Mouse (Mus musculus) gastrocnemius, postnatal 25 days (tissue): ENCODE data around the gene Tmeff1. TPM values are rescaled to one million over a fixed set of nuclear protein-coding genes. Genes with fewer than 3 reads are reported as not detected.

Experiments used
- DNase-seq: peaks from one replicate; pipeline ENCODE4 v3.0.0; 2022
- total RNA-seq, 2 experiments: library from RNA; stranded (reverse); gene quantifications; 1 replicate in 1 of 2; 2 replicates in 1 of 2; pipeline ENCODE4 v1.2.3; 2021

The Tmeff1 gene
- total RNA-seq, 2 experiments from 2014 or later, result 0.20 to 2.3 TPM

DNA sequence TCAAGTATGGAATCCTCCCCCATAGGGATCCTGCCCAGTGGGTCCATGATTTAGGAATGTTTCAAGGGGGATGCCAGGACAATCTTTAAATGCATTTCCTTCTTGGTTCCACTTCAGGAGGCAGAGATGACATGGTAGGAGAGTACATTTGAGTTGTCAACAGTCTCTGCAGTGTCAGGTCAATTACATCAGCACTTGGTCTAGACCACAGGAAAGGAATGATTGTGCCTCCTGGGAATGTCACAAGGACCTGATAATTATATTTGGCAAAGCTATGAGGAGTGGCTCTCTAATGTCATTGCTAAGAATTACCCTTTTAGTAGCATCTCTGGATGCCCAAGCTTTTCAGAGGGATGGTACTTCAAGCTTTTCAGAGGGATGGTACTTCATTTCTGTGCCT is 20.0 kb upstream of the Tmeff1 start:
- no peak for DNase-seq

DNA sequence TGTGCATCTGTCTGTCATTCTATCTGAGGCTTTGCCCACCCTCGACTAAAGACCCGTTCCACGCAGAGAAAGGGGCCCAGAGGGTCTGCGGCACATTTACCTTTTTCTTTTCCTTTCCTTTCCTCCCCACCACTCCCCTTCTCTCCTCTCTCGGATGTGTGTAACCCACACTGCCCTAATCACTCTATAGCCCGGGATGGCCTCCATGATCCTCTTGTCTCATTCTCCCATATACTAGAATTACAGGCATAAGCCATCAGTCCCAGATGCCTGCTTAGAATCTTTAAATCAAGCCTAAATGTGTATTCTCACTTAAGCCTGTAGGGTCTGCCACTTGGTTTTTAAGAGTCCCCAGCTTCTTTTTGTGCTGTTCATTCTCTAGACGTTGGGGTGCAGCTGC is 8.6 kb upstream of the Tmeff1 start:
- no peak for DNase-seq

DNA sequence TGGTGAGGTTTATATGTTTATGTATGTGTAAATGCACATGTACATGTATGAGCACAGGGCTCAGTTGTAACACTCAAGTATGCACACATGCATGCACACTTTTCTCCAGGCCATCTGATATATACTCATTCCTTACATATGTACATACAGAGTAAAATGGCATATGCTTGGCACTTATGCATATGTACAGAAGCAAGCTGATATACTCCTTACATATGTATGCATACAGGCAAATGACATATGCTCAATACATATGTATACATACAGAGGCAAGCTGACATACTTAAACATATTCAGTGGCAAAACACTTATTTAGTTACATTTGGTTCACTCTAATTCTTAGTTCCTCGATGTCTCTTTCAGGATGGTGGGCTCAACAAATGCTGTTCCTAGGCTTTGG is 7.1 kb upstream of the Tmeff1 start:
- DNase-seq, result no peak

- no peak for DNase-seq
Observed at GRCm38 (mm10) chr4:48578399-48578798, 6.6 kb upstream of the Tmeff1 start.

DNA sequence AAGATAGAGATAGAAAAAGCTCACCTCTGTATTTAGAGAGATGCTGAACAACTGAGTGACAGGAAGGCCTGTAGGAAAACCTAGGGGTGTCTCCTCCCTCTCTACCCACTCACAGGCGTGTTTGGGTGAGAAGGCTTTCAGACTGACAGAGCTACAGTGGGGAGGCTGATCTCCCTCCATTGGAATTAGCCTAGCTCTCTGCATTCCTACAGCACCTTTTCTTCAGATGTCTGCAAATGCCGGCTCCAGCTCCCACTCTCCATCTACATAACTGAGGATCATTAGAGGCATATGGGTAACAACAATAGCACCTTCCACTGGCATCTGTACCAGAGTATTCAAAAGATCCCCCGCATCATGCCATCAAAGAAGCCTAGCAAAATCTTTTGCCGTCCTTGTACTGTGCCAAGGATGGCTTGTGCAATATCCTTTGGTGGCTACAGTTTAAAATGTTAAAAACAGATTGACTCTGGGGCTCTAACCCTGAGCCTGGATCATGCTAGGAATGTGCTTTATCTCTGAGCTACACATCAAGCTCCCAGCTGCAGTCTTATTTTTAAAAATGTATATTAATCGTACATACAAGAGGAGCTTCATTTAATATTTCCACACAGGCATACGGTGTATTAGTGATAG is 5.4 kb upstream of the Tmeff1 start:
- DNase-seq, result no peak

GRCm38 (mm10) chr4:48581201-48581600 is 3.8 kb upstream of the Tmeff1 start:
- no peak for DNase-seq

GRCm38 (mm10) chr4:48581993-48582392 is 3.0 kb upstream of the Tmeff1 start:
- DNase-seq, result no peak

- DNase-seq, result no peak
Observed at GRCm38 (mm10) chr4:48582941-48583340, 2.0 kb upstream of the Tmeff1 start.

GRCm38 (mm10) chr4:48585241-48586098 is 496 bp downstream of the Tmeff1 start:
- DNase-seq, result no peak

DNA sequence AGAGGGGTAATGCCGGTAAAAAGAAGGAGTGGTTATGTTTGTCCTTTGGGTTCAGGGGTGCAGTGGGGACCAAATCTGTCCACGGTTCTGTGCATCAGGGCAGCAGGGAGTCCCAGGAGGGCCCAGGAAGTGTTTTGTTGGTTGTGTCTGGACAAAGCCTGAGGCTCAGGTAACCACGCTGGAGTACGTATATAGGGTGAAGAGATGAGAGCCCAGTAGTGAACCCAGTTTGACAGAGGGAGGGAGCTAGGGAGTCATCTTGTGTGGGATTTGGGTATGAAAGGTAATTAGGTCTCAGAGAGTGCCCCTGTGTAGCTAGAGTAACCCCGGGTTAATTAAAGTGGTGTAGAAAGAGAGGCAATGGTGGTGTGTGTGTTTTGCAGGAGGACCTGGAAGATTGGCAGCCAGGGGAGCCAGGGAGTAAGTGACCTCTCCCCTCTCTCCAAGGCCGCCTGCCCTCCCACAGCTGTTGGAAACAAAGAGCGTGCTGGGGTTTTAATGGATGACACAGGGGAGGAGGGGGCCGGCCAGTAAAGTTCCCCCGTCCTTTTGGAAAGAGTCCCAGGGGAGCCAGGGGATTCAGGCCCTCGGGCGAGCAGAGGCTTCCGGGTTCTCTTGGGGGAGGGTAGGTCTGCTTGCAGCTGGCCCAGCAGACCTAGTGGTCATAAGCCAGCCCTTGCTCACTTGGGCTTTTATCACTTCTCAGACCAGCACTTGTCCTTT is 1.3 kb downstream of the Tmeff1 start:
- DNase-seq, result no peak

DNA sequence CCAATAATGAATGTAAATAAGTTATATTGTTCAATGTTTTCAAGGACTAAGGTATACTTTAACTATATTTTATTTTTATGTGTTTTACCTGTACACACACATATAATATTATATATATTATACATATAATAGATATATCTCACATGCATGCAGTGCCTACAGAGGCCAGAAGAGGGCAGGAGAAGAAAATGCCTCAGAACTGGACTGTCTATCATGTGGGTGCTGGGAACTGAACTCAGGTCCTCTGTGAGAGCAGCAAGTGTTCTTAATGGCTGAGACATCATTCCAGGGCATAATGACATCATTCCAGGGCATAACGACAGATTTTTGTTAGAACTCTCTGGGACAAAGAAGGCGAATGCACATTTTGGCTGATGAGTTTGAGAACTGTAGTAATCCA is 2.6 kb downstream of the Tmeff1 start:
- DNase-seq, result no peak

DNA sequence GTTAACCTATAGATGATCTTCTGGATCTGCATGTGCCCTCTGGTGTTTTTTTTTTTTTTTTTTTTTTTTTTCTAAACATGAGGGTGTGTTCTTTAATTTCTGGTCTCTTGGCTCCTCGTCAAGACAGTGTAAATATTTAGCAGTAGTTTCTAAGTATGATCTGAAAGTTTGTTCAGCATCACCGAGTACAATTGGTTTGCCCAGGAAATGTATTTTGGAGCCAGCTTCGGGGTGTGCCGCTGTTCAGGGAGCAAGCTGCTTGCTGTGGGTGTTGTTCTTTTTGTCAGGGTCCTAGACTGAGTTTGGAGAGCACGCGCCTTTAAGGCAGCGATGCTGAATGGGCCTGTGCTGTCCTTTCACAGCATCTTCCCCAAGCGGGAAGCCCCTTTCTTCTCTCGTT is 3.6 kb downstream of the Tmeff1 start:
- DNase-seq, result no peak

DNA sequence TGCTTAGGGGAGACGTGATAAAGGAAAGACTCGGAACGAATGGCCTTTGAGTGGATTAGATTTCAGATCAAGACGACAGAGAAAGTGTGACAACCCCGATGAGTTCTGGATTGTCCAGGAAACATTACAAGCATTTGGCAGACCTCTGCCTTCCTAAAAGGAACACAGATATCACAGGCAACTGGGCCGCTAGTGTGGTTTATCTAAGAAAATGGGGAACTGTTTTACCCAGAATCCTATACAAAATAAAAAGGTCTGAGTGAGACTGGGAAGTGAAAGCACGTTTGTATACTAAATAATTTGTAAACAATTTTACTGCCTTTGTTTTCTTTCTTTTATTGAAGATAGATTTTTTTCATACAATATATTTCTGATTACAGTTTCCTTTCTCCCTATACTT is 5.9 kb downstream of the Tmeff1 start:
- DNase-seq, result no peak

DNA sequence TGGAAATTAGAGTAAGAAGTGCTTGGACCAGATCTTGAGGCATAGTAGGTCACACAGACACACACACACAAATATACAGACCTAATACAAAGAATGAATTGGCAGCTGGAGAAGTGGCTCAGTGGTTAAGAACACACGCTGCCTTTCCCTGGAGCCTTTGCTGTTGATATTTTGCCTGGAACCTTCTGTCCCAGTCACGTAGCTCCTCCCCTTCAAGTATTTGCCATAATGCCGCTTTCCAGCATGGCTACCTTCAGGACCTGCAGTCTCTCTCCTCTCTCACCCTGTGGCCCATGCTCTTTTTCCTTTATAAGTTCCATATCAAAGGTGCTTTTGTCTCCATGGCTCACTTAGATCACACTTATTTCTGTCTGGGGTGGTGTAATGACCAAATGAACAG is 6.4 kb downstream of the Tmeff1 start:
- no peak for DNase-seq

DNA sequence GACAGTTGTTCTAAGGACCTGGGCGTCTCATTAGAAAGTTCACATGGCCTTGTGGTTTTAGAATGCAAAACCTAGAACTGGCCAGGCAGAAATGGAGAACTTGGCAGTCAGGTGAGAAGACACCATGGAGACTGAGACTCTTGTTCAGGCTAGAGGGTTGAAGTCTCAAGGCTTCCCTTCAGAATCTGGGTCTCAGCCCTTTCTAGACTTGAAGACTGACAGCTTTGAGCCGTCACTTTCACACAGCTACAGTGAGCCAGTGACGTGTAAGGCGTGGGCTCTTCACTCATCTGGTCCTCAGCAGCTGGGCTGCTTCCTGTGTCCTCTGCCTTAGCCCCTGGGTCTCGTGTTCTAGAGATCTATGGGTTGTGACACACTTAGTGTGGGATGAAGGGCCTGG is 7.4 kb downstream of the Tmeff1 start:
- no peak for DNase-seq

GRCm38 (mm10) chr4:48592844-48593243 is 7.9 kb downstream of the Tmeff1 start:
- DNase-seq, result no peak

DNA sequence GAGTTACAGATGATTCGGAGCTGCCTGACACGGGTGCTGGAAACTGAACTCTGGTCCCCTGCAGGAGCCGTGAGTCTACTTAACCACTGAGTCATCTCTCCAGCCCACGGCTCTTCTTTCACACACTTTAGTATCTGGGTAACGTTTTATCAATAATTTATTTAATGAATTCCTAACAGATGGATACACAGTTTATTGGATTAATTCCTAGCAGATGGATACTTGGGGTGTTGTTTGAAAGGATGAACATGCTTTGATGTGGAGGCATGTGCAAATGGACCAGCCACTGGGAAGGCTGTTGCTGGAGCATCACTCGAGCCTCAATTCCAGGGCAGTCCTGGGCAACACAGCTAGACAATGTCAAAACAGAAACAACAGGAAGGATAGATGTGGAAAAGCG is 11.1 kb downstream of the Tmeff1 start:
- DNase-seq, result no peak

- no peak for DNase-seq
Observed at GRCm38 (mm10) chr4:48605650-48606049, 20.7 kb downstream of the Tmeff1 start.

GRCm38 (mm10) chr4:48609485-48609884 is 24.5 kb downstream of the Tmeff1 start:
- no peak for DNase-seq

DNA sequence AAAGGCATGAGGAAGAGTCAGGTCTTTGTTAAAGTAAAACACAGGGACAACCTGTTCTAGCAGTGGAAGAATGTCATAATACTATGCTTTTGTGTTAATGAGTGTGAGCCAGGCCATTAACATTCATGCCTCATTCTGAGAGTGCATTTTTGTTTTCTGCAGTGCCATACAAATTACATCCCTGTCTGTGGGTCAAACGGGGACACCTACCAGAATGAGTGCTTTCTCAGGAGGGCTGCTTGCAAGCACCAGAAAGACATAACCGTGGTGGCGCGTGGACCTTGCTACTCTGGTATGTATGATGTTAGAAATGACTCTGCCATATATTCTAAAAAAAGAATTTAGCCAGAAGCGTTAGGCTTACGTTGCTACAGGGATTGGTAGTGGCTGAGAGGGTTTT is 25.3 kb downstream of the Tmeff1 start:
- DNase-seq, result no peak

- no peak for DNase-seq
Observed at GRCm38 (mm10) chr4:48615483-48615882, 30.5 kb downstream of the Tmeff1 start.

GRCm38 (mm10) chr4:48617201-48617600 is 32.2 kb downstream of the Tmeff1 start:
- no peak for DNase-seq

- no peak for DNase-seq
Observed at GRCm38 (mm10) chr4:48620121-48620520, 35.1 kb downstream of the Tmeff1 start.
